Mouse (Mus musculus) myocyte (in vitro differentiated cells): Measurements from ENCODE around the gene Myl7.

ENCODE experiments used
- E2F4 ChIP-seq: IDR thresholded peaks from one replicate; pipeline ENCODE4 v1.6.1; 2011; ENCODE audit warnings: mild to moderate bottlenecking, control low read depth, moderate library complexity; ENCODE audit not compliant: insufficient read depth
- MAX ChIP-seq: IDR thresholded peaks from one replicate; pipeline ENCODE4 v1.6.1; 2011; ENCODE audit warnings: low read depth, mild to moderate bottlenecking, control low read depth
- MYOG ChIP-seq, 3 experiments: IDR thresholded peaks; one replicate each; pipeline ENCODE4 v1.6.1; 2011; ENCODE audit warnings: control low read depth in 2 of 3, low read depth in 2 of 3, mild to moderate bottlenecking in 2 of 3; ENCODE audit not compliant: insufficient read length in 2 of 3, control insufficient read depth in 1 of 3, insufficient read depth in 1 of 3
- POLR2A ChIP-seq: IDR thresholded peaks from one replicate; pipeline ENCODE4 v1.6.1; 2011; ENCODE audit warnings: low read depth, mild to moderate bottlenecking, control low read depth, moderate library complexity; ENCODE audit not compliant: insufficient read length
- POLR2AphosphoS2 ChIP-seq: IDR thresholded peaks from one replicate; pipeline ENCODE4 v1.6.1; 2011; ENCODE audit warnings: low read depth, control low read depth; ENCODE audit not compliant: insufficient read length
- USF1 ChIP-seq: IDR thresholded peaks from one replicate; pipeline ENCODE4 v1.6.1; 2011; ENCODE audit warnings: low read depth, mild to moderate bottlenecking, control low read depth, moderate library complexity

DNA sequence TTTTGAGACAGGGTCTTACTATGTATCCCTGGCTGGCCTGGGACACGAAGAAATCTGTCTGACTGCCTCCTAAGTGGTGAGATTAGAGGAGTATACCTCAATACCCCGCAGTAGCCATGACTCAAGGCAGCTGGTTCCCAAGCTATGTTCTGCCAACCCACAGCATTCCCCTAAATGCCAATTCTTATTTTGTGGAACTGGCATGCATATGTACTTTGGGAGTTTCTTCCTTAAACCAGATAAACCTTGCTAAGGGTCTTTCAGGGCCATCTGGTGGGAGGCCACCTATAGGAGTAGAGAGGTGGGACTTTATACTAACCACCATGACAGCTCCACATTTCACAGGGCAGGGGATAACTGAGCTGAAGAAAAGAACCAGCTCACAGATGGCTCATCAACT lies 5.3 kb upstream of the Myl7 start:
- TF ChIP-seq POLR2A (no peak), MYOG (IDR thresholded peaks at IDR 0.05; ENCODE audit: control insufficient read depth in 1 of 3, insufficient read depth in 1 of 3, insufficient read length in 2 of 3, low read depth in 2 of 3) (no peak), USF1 (no peak), POLR2AphosphoS2 (no peak), MAX (no peak), E2F4 (no peak)
